Mouse (Mus musculus): ENCODE measurements at regions not wholly inside any gene's neighbourhood (a gene's known extent, or its start where the extent isn't known, plus 50 kb on each side); places are given as distances from the start of the nearest gene placed in this dataset.
"Not testable (repeated sequence)": the region's sequence is repeated elsewhere in the genome, so short reads cannot be mapped to it uniquely, and the experiment has no call there.

- DNase-seq (ENCODE audit: low spot score) (no peak), ATAC-seq (ENCODE audit: low FRiP score) (no peak; the same call in 1 of the 2 replicates)
- Histone ChIP-seq H3K9ac (no peak overlapping the region), H3K36me3 (replicated peaks; ENCODE audit: control insufficient read depth, insufficient read depth) (no peaks in the 10 kb centered on the region), H3K4me3 (replicated peaks; ENCODE audit: low read length) (no peak overlapping the region), H3K4me2 (replicated peaks) (no peak overlapping the region), H3K27ac (no peak overlapping the region), H3K9me3 (ENCODE audit: control insufficient read depth, low read length) (no peaks in the 10 kb centered on the region), H3K27me3 (ENCODE audit: control insufficient read depth, insufficient read depth, low read length) (no peaks in the 10 kb centered on the region), H3K4me1 (replicated peaks; ENCODE audit: control insufficient read depth, insufficient read depth, low read length) (no peaks in the 10 kb centered on the region)
- 89% methylated on average over 7 of the region's 7 CpGs for WGBS
These were observed 381.9 kb downstream of the Hdgfl1 start for GRCm38 (mm10) chr13:26387861-26388621.

- H3K4me2 ChIP-seq (replicated peaks), result no peak overlapping the region
- H3K36me3 ChIP-seq (replicated peaks; ENCODE audit: control insufficient read depth, insufficient read depth), result no peaks in the 10 kb centered on the region
- ATAC-seq (ENCODE audit: low FRiP score) (no peak), DNase-seq (ENCODE audit: low spot score) (no peak)
- no peak overlapping the region for H3K4me3 ChIP-seq (replicated peaks; ENCODE audit: low read length)
- H3K9ac ChIP-seq, result no peak overlapping the region
- no peak overlapping the region for H3K27ac ChIP-seq
- 53% methylated on average over 2 of the region's 2 CpGs for WGBS
- H3K27me3 ChIP-seq (ENCODE audit: control insufficient read depth, insufficient read depth, low read length), result no peaks in the 10 kb centered on the region
- H3K9me3 ChIP-seq (ENCODE audit: control insufficient read depth, low read length), result no peaks in the 10 kb centered on the region
- H3K4me1 ChIP-seq (replicated peaks; ENCODE audit: control insufficient read depth, insufficient read depth, low read length), result no peaks in the 10 kb centered on the region
These were observed 387.3 kb downstream of the Hdgfl1 start for GRCm38 (mm10) chr13:26382631-26383030.

- H3K36me3 ChIP-seq (replicated peaks; ENCODE audit: control insufficient read depth, insufficient read depth), result no peaks in the 10 kb centered on the region
- H3K27me3 ChIP-seq (ENCODE audit: control insufficient read depth, insufficient read depth, low read length), result no peaks in the 10 kb centered on the region
- WGBS, result 76% methylated on average over 2 of the region's 2 CpGs
- H3K4me1 ChIP-seq (replicated peaks; ENCODE audit: control insufficient read depth, insufficient read depth, low read length), result no peaks in the 10 kb centered on the region
- no peak overlapping the region for H3K27ac ChIP-seq
- no peak overlapping the region for H3K9ac ChIP-seq
- H3K9me3 ChIP-seq (ENCODE audit: control insufficient read depth, low read length), result no peaks in the 10 kb centered on the region
- DNase-seq (ENCODE audit: low spot score) (no peak), ATAC-seq (ENCODE audit: low FRiP score) (no peak)
- H3K4me3 ChIP-seq (replicated peaks; ENCODE audit: low read length), result no peak overlapping the region
- no peak overlapping the region for H3K4me2 ChIP-seq (replicated peaks)
These were observed 387.8 kb downstream of the Hdgfl1 start for GRCm38 (mm10) chr13:26382154-26382553.

GRCm38 (mm10) chr13:26375546-26375945 is 394.4 kb downstream of the Hdgfl1 start:
- Histone ChIP-seq H3K27ac (no peak overlapping the region), H3K9ac (no peak overlapping the region), H3K36me3 (replicated peaks; ENCODE audit: control insufficient read depth, insufficient read depth) (no peaks in the 10 kb centered on the region), H3K27me3 (ENCODE audit: control insufficient read depth, insufficient read depth, low read length) (no peaks in the 10 kb centered on the region), H3K9me3 (ENCODE audit: control insufficient read depth, low read length) (no peaks in the 10 kb centered on the region), H3K4me3 (replicated peaks; ENCODE audit: low read length) (no peak overlapping the region), H3K4me2 (replicated peaks) (no peak overlapping the region), H3K4me1 (replicated peaks; ENCODE audit: control insufficient read depth, insufficient read depth, low read length) (no peaks in the 10 kb centered on the region)
- ATAC-seq (ENCODE audit: low FRiP score) (no peak), DNase-seq (ENCODE audit: low spot score) (no peak)

GRCm38 (mm10) chr13:26365911-26366310 is 404.1 kb downstream of the Hdgfl1 start:
- not testable (repeated sequence) for H3K9ac ChIP-seq; ATAC-seq (ENCODE audit: low FRiP score); H3K4me3 ChIP-seq (replicated peaks; ENCODE audit: low read length); H3K4me2 ChIP-seq (replicated peaks); DNase-seq (ENCODE audit: low spot score); H3K4me1 ChIP-seq (replicated peaks; ENCODE audit: control insufficient read depth, insufficient read depth, low read length); H3K9me3 ChIP-seq (ENCODE audit: control insufficient read depth, low read length); H3K36me3 ChIP-seq (replicated peaks; ENCODE audit: control insufficient read depth, insufficient read depth); H3K27me3 ChIP-seq (ENCODE audit: control insufficient read depth, insufficient read depth, low read length); H3K27ac ChIP-seq
- WGBS, result 92% methylated on average over 6 of the region's 6 CpGs

GRCm38 (mm10) chr13:26356341-26356740 is 413.6 kb downstream of the Hdgfl1 start:
- Histone ChIP-seq H3K9me3 (ENCODE audit: control insufficient read depth, low read length) (peaks cover 12% of the 10 kb centered on the region; the same call in 1 of the 2 replicates), H3K4me1 (replicated peaks; ENCODE audit: control insufficient read depth, insufficient read depth, low read length) (no peaks in the 10 kb centered on the region), H3K27ac (no peak overlapping the region), H3K9ac (no peak overlapping the region), H3K36me3 (replicated peaks; ENCODE audit: control insufficient read depth, insufficient read depth) (no peaks in the 10 kb centered on the region), H3K4me3 (replicated peaks; ENCODE audit: low read length) (no peak overlapping the region), H3K27me3 (ENCODE audit: control insufficient read depth, insufficient read depth, low read length) (no peaks in the 10 kb centered on the region), H3K4me2 (replicated peaks) (no peak overlapping the region)
- 75% methylated on average over 3 of the region's 3 CpGs for WGBS
- ATAC-seq (ENCODE audit: low FRiP score) (no peak), DNase-seq (ENCODE audit: low spot score) (no peak)

GRCm38 (mm10) chr13:26354421-26354820 is 415.5 kb downstream of the Hdgfl1 start:
- H3K9me3 ChIP-seq (ENCODE audit: control insufficient read depth, low read length), result peaks cover 12% of the 10 kb centered on the region; the same call in 1 of the 2 replicates
- H3K4me3 ChIP-seq (replicated peaks; ENCODE audit: low read length), result no peak overlapping the region
- no peaks in the 10 kb centered on the region for H3K27me3 ChIP-seq (ENCODE audit: control insufficient read depth, insufficient read depth, low read length)
- no peaks in the 10 kb centered on the region for H3K4me1 ChIP-seq (replicated peaks; ENCODE audit: control insufficient read depth, insufficient read depth, low read length)
- ATAC-seq (ENCODE audit: low FRiP score) (no peak), DNase-seq (ENCODE audit: low spot score) (no peak)
- no peak overlapping the region for H3K27ac ChIP-seq
- no peaks in the 10 kb centered on the region for H3K36me3 ChIP-seq (replicated peaks; ENCODE audit: control insufficient read depth, insufficient read depth)
- no peak overlapping the region for H3K9ac ChIP-seq
- H3K4me2 ChIP-seq (replicated peaks), result no peak overlapping the region

- Histone ChIP-seq H3K9me3 (ENCODE audit: control insufficient read depth, low read length) (peaks cover 16% of the 10 kb centered on the region; the same call in 1 of the 2 replicates), H3K4me2 (replicated peaks) (no peak overlapping the region), H3K4me3 (replicated peaks; ENCODE audit: low read length) (no peak overlapping the region), H3K27ac (no peak overlapping the region), H3K27me3 (ENCODE audit: control insufficient read depth, insufficient read depth, low read length) (no peaks in the 10 kb centered on the region), H3K36me3 (replicated peaks; ENCODE audit: control insufficient read depth, insufficient read depth) (no peaks in the 10 kb centered on the region), H3K9ac (no peak overlapping the region), H3K4me1 (replicated peaks; ENCODE audit: control insufficient read depth, insufficient read depth, low read length) (no peaks in the 10 kb centered on the region)
- DNase-seq (ENCODE audit: low spot score), result no peak
- ATAC-seq (ENCODE audit: low FRiP score), result no peak
- WGBS, result 92% methylated on average over 3 of the region's 3 CpGs
These were observed 419.5 kb downstream of the Hdgfl1 start for GRCm38 (mm10) chr13:26350510-26350909.

- DNase-seq (ENCODE audit: low spot score) (no peak), ATAC-seq (ENCODE audit: low FRiP score) (no peak)
- Histone ChIP-seq H3K4me3 (replicated peaks; ENCODE audit: low read length) (no peak overlapping the region), H3K4me2 (replicated peaks) (no peak overlapping the region), H3K27me3 (ENCODE audit: control insufficient read depth, insufficient read depth, low read length) (no peaks in the 10 kb centered on the region), H3K9ac (no peak overlapping the region), H3K9me3 (ENCODE audit: control insufficient read depth, low read length) (no peaks in the 10 kb centered on the region), H3K4me1 (replicated peaks; ENCODE audit: control insufficient read depth, insufficient read depth, low read length) (no peaks in the 10 kb centered on the region), H3K27ac (no peak overlapping the region), H3K36me3 (replicated peaks; ENCODE audit: control insufficient read depth, insufficient read depth) (no peaks in the 10 kb centered on the region)
- WGBS, result 81% methylated on average over 3 of the region's 3 CpGs
These were observed 431.2 kb downstream of the Hdgfl1 start for GRCm38 (mm10) chr13:26338795-26339194.

GRCm38 (mm10) chr13:26325066-26325465 is 444.9 kb downstream of the Hdgfl1 start:
- no peak overlapping the region for H3K27ac ChIP-seq
- no peaks in the 10 kb centered on the region for H3K36me3 ChIP-seq (replicated peaks; ENCODE audit: control insufficient read depth, insufficient read depth)
- no peaks in the 10 kb centered on the region for H3K27me3 ChIP-seq (ENCODE audit: control insufficient read depth, insufficient read depth, low read length)
- ATAC-seq (ENCODE audit: low FRiP score) (no peak), DNase-seq (ENCODE audit: low spot score) (no peak)
- no peaks in the 10 kb centered on the region for H3K4me1 ChIP-seq (replicated peaks; ENCODE audit: control insufficient read depth, insufficient read depth, low read length)
- H3K4me3 ChIP-seq (replicated peaks; ENCODE audit: low read length), result no peak overlapping the region
- WGBS, result 95% methylated on average over 3 of the region's 3 CpGs
- no peaks in the 10 kb centered on the region for H3K9me3 ChIP-seq (ENCODE audit: control insufficient read depth, low read length)
- H3K4me2 ChIP-seq (replicated peaks), result no peak overlapping the region
- no peak overlapping the region for H3K9ac ChIP-seq

Measured in hindbrain, embryonic 14.5 days (tissue).